Mouse (Mus musculus) lung, embryonic 14.5 days (tissue): ENCODE results near the gene Slc3a1. TPM values are rescaled to one million over a fixed set of nuclear protein-coding genes. Genes with fewer than 3 reads are reported as not detected.

Experiments
- ATAC-seq: fragments of 200-750 bp; cut with Nextera tagmentation; 2 replicates; pipeline ENCODE4 v1.8.0; 2017; ENCODE audit warnings: mild to moderate bottlenecking, moderate TSS enrichment, moderate library complexity; ENCODE audit not compliant: insufficient read depth
- DNase-seq: peaks from one replicate; pipeline ENCODE4 v3.0.0-alpha.2; 2015
- H3K27ac ChIP-seq: fragments of 300-500 bp; sonication (generic); 2 replicates; pipeline ENCODE4 v1.5.1; 2014; ENCODE audit warnings: low read depth, mild to moderate bottlenecking, moderate library complexity
- H3K27me3 ChIP-seq: fragments of 300-500 bp; sonication (generic); 2 replicates; pipeline ENCODE4 v1.6.1; 2014; ENCODE audit warnings: low read length, control low read depth; ENCODE audit not compliant: insufficient read depth
- H3K36me3 ChIP-seq: fragments of 300-500 bp; sonication (generic); 2 replicates; pipeline ENCODE4 v1.6.1; 2014; ENCODE audit warnings: control low read depth; ENCODE audit not compliant: insufficient read depth
- H3K4me1 ChIP-seq: fragments of 300-500 bp; sonication (generic); 2 replicates; pipeline ENCODE4 v1.6.1; 2014; ENCODE audit warnings: antibody characterized with exemption, control low read depth; ENCODE audit not compliant: insufficient read depth
- H3K4me2 ChIP-seq: fragments of 300-500 bp; sonication (generic); 2 replicates; pipeline ENCODE4 v1.6.1; 2014; ENCODE audit warnings: mild to moderate bottlenecking
- H3K4me3 ChIP-seq: fragments of 300-500 bp; sonication (generic); 2 replicates; pipeline ENCODE4 v1.5.1; 2014; ENCODE audit warnings: low read depth, low read length
- H3K9ac ChIP-seq: fragments of 300-500 bp; sonication (generic); 2 replicates; pipeline ENCODE4 v1.6.1; 2014
- H3K9me3 ChIP-seq: fragments of 300-500 bp; sonication (generic); 2 replicates; pipeline ENCODE4 v1.6.1; 2016; ENCODE audit warnings: low read depth, low read length, control low read depth
- CTCF ChIP-seq: IDR thresholded peaks from 2 replicates; pipeline ENCODE4 v1.5.1; 2016; ENCODE audit warnings: antibody characterized with exemption, low read depth
- WGBS: fragments of 180-500 bp; shearing (Covaris S2); extraction: QIAGEN DNeasy Blood & Tissue Kit; methylation state at CpG from one replicate; pipeline ENCODE4 v1.1.7; 2014; 5-methylcytosine and 5-hydroxymethylcytosine counted together
- polyA plus RNA-seq: library from polyadenylated mRNA; unstranded; fragments of >200 nt; fragmentation: Nextera tagmentation; extraction: Ambion mirVana; gene quantifications from 2 replicates; pipeline ENCODE4 v1.2.1, GENCODE M21; 2014

Gene Slc3a1
- polyA plus RNA-seq, 1 experiment from 2014 or later, result 0.18 TPM

DNA sequence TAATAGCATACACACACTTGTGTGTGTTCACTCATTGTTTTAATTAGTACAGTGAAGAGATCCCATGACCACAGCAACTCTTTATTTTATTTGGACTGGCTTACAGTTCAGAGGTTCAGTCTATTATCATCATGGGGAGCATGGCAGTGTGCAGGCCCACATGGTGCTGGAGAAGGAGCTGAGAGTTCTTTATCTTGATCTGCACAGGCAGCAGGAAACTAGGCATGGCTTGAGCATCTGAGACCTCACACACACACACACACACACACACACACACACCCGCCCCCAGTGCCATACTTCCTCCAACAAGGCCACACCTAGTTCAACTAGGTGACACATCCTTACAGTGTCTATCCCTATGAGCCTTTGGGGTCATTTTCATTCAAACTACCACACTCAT, 30.5 kb upstream of the Slc3a1 start:
- H3K4me1 ChIP-seq, result no peaks in the 10 kb centered on the region
- WGBS, result 72% methylated on average over 1 of the region's 1 CpGs
- no peak for ATAC-seq
- peaks cover 9% of the 10 kb centered on the region; the same call in 1 of the 2 replicates for H3K36me3 ChIP-seq
- H3K4me3 ChIP-seq, result no peak overlapping the region
- H3K27me3 ChIP-seq, result no peaks in the 10 kb centered on the region
- H3K4me2 ChIP-seq, result no peak overlapping the region
- H3K27ac ChIP-seq, result no peak overlapping the region
- H3K9me3 ChIP-seq, result no peaks in the 10 kb centered on the region
- no peak for DNase-seq
- no peak overlapping the region for H3K9ac ChIP-seq
- TF ChIP-seq CTCF, result no peak

DNA sequence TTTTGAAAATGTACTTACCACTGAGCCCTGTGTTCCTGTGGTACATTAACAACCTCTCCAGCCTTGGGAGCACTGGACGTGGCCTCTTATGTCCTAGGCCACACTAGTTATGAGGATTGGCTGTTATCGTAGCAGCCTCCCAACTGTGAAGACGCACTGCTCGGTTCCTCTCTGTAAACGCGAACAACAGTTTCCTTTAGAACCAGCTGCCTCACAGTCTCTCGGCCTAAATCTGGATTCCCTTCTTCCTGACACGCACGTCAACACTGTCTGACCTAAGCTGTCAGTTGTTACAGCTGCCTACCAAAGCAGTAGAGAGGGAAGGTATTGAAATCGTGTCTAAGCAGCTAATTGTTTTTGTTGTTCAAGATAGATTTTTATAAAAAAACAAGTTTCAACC, 28.5 kb upstream of the Slc3a1 start:
- H3K27me3 ChIP-seq, result no peaks in the 10 kb centered on the region
- peaks cover 17% of the 10 kb centered on the region; the same call in 1 of the 2 replicates for H3K36me3 ChIP-seq
- DNase-seq (no peak), ATAC-seq (no peak)
- no peaks in the 10 kb centered on the region for H3K9me3 ChIP-seq
- H3K4me2 ChIP-seq, result no peak overlapping the region
- H3K9ac ChIP-seq, result no peak overlapping the region
- no peak overlapping the region for H3K27ac ChIP-seq
- no peaks in the 10 kb centered on the region for H3K4me1 ChIP-seq
- no peak overlapping the region for H3K4me3 ChIP-seq
- TF ChIP-seq CTCF, result no peak
- 86% methylated on average over 10 of the region's 10 CpGs for WGBS

GRCm38 (mm10) chr17:85013485-85013884, 14.7 kb upstream of the Slc3a1 start:
- Histone ChIP-seq H3K36me3 (peaks cover 17% of the 10 kb centered on the region; the same call in 1 of the 2 replicates), H3K4me3 (no peak overlapping the region), H3K27ac (no peak overlapping the region), H3K9me3 (no peaks in the 10 kb centered on the region), H3K4me2 (no peak overlapping the region), H3K4me1 (no peaks in the 10 kb centered on the region), H3K9ac (no peak overlapping the region), H3K27me3 (no peaks in the 10 kb centered on the region)
- WGBS, result 84% methylated on average over 6 of the region's 6 CpGs
- ATAC-seq, result no peak
- no peak for TF ChIP-seq CTCF
- DNase-seq, result no peak

- H3K36me3 ChIP-seq, result peaks cover 17% of the 10 kb centered on the region; the same call in 1 of the 2 replicates
- 95% methylated on average over 3 of the region's 3 CpGs for WGBS
- no peak for DNase-seq
- no peaks in the 10 kb centered on the region for H3K4me1 ChIP-seq
- no peak overlapping the region for H3K27ac ChIP-seq
- H3K9me3 ChIP-seq, result no peaks in the 10 kb centered on the region
- TF ChIP-seq CTCF, result no peak
- ATAC-seq, result no peak
- H3K4me2 ChIP-seq, result no peak overlapping the region
- no peaks in the 10 kb centered on the region for H3K27me3 ChIP-seq
- H3K9ac ChIP-seq, result no peak overlapping the region
- no peak overlapping the region for H3K4me3 ChIP-seq
Observed at GRCm38 (mm10) chr17:85014632-85015031, 13.5 kb upstream of the Slc3a1 start.

GRCm38 (mm10) chr17:85018344-85018743, 9.8 kb upstream of the Slc3a1 start:
- H3K4me1 ChIP-seq, result no peaks in the 10 kb centered on the region
- 83% methylated on average over 3 of the region's 3 CpGs for WGBS

GRCm38 (mm10) chr17:85018794-85019193, 9.4 kb upstream of the Slc3a1 start:
- Histone ChIP-seq H3K9ac (no peak overlapping the region), H3K4me1 (no peaks in the 10 kb centered on the region), H3K27me3 (no peaks in the 10 kb centered on the region), H3K27ac (no peak overlapping the region), H3K36me3 (0 out of 2 replicates have a peak, but pooled peaks cover 3% of the 10 kb centered on the region), H3K4me3 (no peak overlapping the region), H3K9me3 (no peaks in the 10 kb centered on the region), H3K4me2 (no peak overlapping the region)
- 79% methylated on average over 5 of the region's 5 CpGs for WGBS
- ATAC-seq (no peak), DNase-seq (no peak)
- TF ChIP-seq CTCF, result no peak

More at GRCm38 (mm10) chr17:85018344-85018743, 9.8 kb upstream of the Slc3a1 start:
- H3K9ac ChIP-seq, result no peak overlapping the region
- H3K27me3 ChIP-seq, result no peaks in the 10 kb centered on the region
- no peak overlapping the region for H3K4me3 ChIP-seq
- H3K9me3 ChIP-seq, result no peaks in the 10 kb centered on the region
- 0 out of 2 replicates have a peak, but pooled peaks cover 3% of the 10 kb centered on the region for H3K36me3 ChIP-seq
- DNase-seq (no peak), ATAC-seq (no peak)
- TF ChIP-seq CTCF, result no peak
- H3K27ac ChIP-seq, result no peak overlapping the region
- no peak overlapping the region for H3K4me2 ChIP-seq

DNA sequence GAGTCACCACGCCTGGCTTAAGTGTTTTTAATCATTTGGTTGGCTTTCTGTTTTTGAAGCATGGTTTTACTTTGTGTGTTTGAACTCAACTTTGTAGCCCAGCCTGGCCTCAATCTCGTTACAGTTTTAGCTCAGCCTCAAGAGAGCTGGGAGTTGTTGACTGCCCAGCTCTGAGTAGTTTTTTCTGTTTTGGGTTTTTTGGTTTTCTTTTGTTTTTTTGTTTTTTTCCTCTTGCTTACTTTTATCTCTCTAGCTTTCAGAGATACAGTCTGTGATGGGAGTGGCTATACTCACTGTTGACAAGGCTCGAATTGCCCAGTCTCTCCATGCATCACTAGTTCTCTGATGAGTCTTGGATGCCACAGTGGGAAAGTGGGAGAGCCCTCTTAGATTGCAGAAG, 7.8 kb upstream of the Slc3a1 start:
- Histone ChIP-seq H3K4me3 (no peak overlapping the region), H3K9ac (no peak overlapping the region), H3K4me2 (no peak overlapping the region), H3K27ac (no peak overlapping the region), H3K27me3 (no peaks in the 10 kb centered on the region), H3K9me3 (no peaks in the 10 kb centered on the region), H3K4me1 (no peaks in the 10 kb centered on the region), H3K36me3 (0 out of 2 replicates have a peak, but pooled peaks cover 3% of the 10 kb centered on the region)
- ATAC-seq (no peak), DNase-seq (no peak)
- 83% methylated on average over 3 of the region's 3 CpGs for WGBS
- no peak for TF ChIP-seq CTCF
